Mouse (Mus musculus) gastrocnemius, postnatal 25 days (tissue): Measurements from ENCODE around the gene Nlrc4. TPM values are rescaled to one million over a fixed set of nuclear protein-coding genes. Genes with fewer than 3 reads are reported as not detected.
"Not testable (repeated sequence)": the region's sequence is repeated elsewhere in the genome, so short reads cannot be mapped to it uniquely, and the experiment has no call there.

ENCODE experiments used
- DNase-seq: peaks from one replicate; pipeline ENCODE4 v3.0.0; 2022
- long read RNA-seq, 2 experiments: library from polyadenylated mRNA; stranded (forward); transcript quantifications; one replicate each; pipeline ENCODE4 v2.0.0; 2021
- total RNA-seq, 2 experiments: library from RNA; stranded (reverse); gene quantifications; 1 replicate in 1 of 2; 2 replicates in 1 of 2; pipeline ENCODE4 v1.2.3; 2021

Nlrc4 gene
- total RNA-seq = under 1 TPM; 0.08 to 0.15 TPM
- long read RNA-seq, experiment 1, partial matches to known transcripts = 0 of 1 reads
- long read RNA-seq, experiment 1, other reads (novel, unspliced or antisense) = 1 of 1 reads
- long read RNA-seq, experiment 2 = 0 reads

- no peak for DNase-seq
These were observed at the start of gene Nlrc4 for GRCm38 (mm10) chr17:74458711-74459408. Gene Nlrc4 (minus strand): TSS chr17:74459142.

- DNase-seq = no peak
These were observed 49.7 kb upstream of the Nlrc4 start for GRCm38 (mm10) chr17:74508600-74508999.

GRCm38 (mm10) chr17:74507934-74508333, 49.0 kb upstream of the Nlrc4 start:
- no peak for DNase-seq

GRCm38 (mm10) chr17:74501085-74501484, 42.1 kb upstream of the Nlrc4 start:
- no peak for DNase-seq

- no peak for DNase-seq
These were observed 41.3 kb upstream of the Nlrc4 start for GRCm38 (mm10) chr17:74500204-74500603.

GRCm38 (mm10) chr17:74491565-74491964, 32.6 kb upstream of the Nlrc4 start:
- DNase-seq = no peak

- DNase-seq = no peak
These were observed 30.9 kb upstream of the Nlrc4 start for GRCm38 (mm10) chr17:74489901-74490220.

- peak; percentile 95 for DNase-seq
These were observed 30.3 kb upstream of the Nlrc4 start, which contains the start of gene Yipf4 for GRCm38 (mm10) chr17:74489024-74489900. Gene Yipf4 (plus strand): TSS chr17:74489493.

GRCm38 (mm10) chr17:74480361-74481069, 21.6 kb upstream of the Nlrc4 start:
- DNase-seq = no peak

GRCm38 (mm10) chr17:74470133-74470532, 11.2 kb upstream of the Nlrc4 start:
- DNase-seq = not testable (repeated sequence)

- not testable (repeated sequence) for DNase-seq
These were observed 9.0 kb upstream of the Nlrc4 start for GRCm38 (mm10) chr17:74467981-74468380.

- no peak for DNase-seq
These were observed 4.6 kb upstream of the Nlrc4 start for GRCm38 (mm10) chr17:74463510-74463909.

- no peak for DNase-seq
These were observed 817 bp downstream of the Nlrc4 start for GRCm38 (mm10) chr17:74457972-74458677.

- DNase-seq = no peak
These were observed 2.1 kb downstream of the Nlrc4 start for GRCm38 (mm10) chr17:74456825-74457224.

GRCm38 (mm10) chr17:74455426-74455825, 3.5 kb downstream of the Nlrc4 start:
- no peak for DNase-seq

GRCm38 (mm10) chr17:74454660-74455059, 4.3 kb downstream of the Nlrc4 start:
- DNase-seq = no peak

GRCm38 (mm10) chr17:74453928-74454327, 5.0 kb downstream of the Nlrc4 start:
- DNase-seq = no peak

GRCm38 (mm10) chr17:74449776-74450175, 9.2 kb downstream of the Nlrc4 start:
- no peak for DNase-seq

GRCm38 (mm10) chr17:74440486-74440885, 18.5 kb downstream of the Nlrc4 start:
- DNase-seq = no peak

- DNase-seq = no peak
These were observed 21.2 kb downstream of the Nlrc4 start for GRCm38 (mm10) chr17:74437762-74438161.

- DNase-seq = no peak
These were observed 26.3 kb downstream of the Nlrc4 start for GRCm38 (mm10) chr17:74432631-74433030.

GRCm38 (mm10) chr17:74431481-74431880, 27.5 kb downstream of the Nlrc4 start:
- no peak for DNase-seq
